Mouse (Mus musculus): ENCODE results near the gene Upb1.

DNA sequence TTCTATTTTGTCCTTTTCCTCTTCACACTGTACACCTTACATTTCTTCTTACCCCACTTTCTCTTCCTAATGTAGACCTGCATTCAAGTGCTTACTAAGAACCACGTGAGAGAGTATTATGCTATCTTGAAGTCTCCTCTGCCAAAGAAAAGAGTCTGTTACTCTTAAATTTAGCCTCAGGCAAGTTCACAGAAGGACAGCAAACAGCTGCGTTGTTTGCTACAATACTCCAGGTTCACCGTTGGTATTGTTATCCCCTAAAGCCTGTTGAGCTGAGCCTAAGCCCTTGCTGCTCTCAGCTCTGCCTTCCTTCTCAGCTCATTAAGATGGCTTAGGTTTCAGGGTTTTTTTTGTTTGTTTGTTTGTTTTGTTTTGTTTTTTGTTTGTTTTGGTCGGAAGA lies 17.8 kb downstream of the Upb1 start:
- TF ChIP-seq POLR2A (IDR thresholded peaks at IDR 0.05; ENCODE audit: insufficient read depth, low read depth, low read length) (no peak), CTCF (IDR thresholded peaks at IDR 0.05) (no peak), EP300 (IDR thresholded peaks at IDR 0.05; ENCODE audit: insufficient read depth, low read depth, low read length) (no peak)

Measured in heart, adult 2 months (tissue).